Mouse (Mus musculus) spleen, adult 12 weeks (tissue): ENCODE results near the gene Svbp.
A peak's percentile ranks its signal among the peaks of the same experiment; 100 is the strongest.

ENCODE experiments used
- DNase-seq: peaks from one replicate; pipeline ENCODE4 v3.0.0; 2022; ENCODE audit warnings: low spot score

The Svbp gene

DNA sequence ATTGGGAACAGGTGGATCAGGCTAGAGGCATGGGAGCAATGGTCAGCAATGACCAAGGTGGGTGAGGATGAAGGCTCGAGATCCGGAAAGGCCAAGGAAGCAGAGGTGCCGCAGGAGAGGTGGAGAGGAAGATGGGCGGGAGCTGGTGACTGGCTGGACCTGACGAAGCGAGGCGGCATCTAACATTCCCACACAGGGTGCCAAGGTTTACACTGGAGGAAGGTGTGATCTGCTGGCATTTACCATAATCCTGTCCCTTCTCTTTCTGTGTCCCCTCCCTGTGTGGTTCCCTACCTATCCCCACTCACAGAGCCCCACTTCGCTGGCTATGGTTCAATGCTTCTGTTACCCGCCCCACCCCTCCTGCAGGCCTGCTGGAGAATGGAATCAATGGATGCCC, 50.9 kb downstream of the Svbp start:
- DNase-seq: no peak

DNA sequence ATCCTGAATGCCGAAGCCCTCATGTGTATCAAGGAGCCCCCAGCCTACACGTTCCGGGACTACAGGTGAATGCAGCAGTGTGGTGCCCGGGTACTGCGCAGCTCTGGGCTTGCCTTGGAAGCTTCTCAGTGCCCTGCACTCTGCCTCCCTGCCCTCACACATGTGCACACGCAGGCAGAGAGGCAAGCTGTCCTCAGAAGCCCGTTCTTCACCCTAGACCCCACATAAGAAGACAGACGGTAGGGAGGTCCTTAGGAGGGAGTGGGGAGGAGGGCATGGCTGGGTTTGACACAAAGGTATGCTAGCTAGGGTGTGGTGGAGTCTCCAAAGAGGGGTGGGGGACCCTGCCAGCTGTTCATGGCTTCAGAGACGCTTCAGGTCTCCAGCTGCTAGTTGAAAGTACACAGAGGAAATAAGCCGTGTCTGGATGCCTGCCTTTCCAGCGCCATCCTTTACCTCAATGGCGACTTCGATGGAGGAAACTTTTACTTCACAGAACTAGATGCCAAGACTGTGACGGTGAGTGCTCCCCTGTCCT, 51.7 kb downstream of the Svbp start:
- no peak for DNase-seq

DNA sequence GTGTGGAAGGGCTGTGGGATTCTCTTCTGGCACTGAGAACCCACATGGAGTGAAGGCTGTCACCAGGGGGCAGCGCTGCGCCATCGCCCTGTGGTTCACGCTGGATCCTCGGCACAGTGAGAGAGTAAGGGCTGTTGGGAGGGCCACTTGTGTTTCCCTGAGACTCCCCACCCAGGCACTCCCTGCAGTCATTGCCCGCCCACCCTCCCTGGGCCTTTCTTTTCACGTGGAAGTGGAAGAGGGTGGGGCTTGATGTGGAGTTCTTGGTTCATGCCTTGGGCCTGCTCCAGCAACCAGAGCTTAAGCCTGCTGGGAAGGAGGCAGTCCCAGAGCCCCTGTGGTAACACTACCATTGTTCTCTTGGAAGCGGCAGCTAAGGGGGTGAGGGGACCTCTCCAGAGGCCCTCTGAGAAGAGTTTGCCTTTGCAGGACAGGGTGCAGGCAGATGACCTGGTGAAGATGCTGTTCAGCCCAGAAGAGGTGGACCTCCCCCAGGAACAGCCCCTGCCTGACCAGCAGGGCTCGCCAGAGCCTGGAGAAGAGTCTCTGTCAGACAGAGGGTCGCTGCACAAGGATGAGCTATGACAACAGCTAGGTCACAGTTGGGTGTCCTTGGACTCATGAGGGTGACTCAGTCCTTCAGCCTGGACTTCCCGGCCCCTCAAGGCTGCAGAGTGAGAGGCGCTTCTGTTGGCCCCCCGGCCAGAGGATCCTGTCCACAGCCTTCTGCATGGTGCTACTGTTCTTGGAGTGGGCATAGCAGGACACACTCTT, 52.5 kb downstream of the Svbp start:
- DNase-seq: peak; percentile 29

DNA sequence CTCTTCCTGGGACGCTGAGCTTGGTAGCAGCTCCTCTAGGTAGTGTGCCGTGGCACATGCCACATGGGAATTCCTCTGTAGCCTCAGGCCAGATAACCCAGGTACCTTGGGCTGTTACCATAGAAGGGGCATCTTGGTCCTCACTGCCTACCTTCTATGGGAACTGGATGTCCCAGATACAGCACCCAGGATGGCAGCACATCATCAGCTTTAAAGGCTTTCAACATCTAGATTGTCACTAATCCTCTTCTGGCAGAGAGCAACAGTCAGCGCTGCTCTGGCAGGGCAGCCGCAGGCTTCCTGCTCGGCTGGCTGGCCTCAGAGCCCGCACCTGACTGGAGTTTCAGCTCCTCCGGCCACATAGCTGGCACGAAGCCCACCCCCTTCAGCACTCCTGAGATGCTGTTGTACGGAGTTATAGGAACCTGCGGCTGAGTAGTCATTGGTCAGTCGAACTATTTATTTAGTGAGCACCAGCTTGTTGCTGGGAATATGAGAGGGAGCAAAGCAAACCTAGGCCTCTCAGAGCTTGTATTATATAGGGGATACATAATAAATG, 53.4 kb downstream of the Svbp start:
- DNase-seq: no peak
